Mouse (Mus musculus) E14TG2a.4 (cell line): ENCODE data around the gene Zfr.

Experiments used
- CTCF ChIP-seq: conservative IDR thresholded peaks from 2 replicates; pipeline ENCODE4 v1.5.1; 2014; ENCODE audit warnings: low read length
- NANOG ChIP-seq: IDR thresholded peaks from 2 replicates; pipeline ENCODE4 v1.6.1; 2014; ENCODE audit warnings: borderline replicate concordance, low read length, mixed read lengths
- POU5F1 ChIP-seq: IDR thresholded peaks from 2 replicates; pipeline ENCODE4 v1.6.1; 2014; ENCODE audit warnings: low read length, borderline replicate concordance

GRCm38 (mm10) chr15:12136371-12136770 is 18.7 kb downstream of the Zfr start:
- TF ChIP-seq CTCF: no peak
- no peak for TF ChIP-seq POU5F1
- TF ChIP-seq NANOG: no peak
